Mouse (Mus musculus) heart, adult 9 months (tissue): Measurements from ENCODE around the gene Chrne.
"Not testable (repeated sequence)": the region's sequence is repeated elsewhere in the genome, so short reads cannot be mapped to it uniquely, and the experiment has no call there.

Experiments
- DNase-seq, 2 experiments: peaks; one replicate each; pipeline ENCODE4 v3.0.0; 2022; ENCODE audit warnings: low spot score in 2 of 2

The Chrne gene

GRCm38 (mm10) chr11:70585457-70585856, 33.6 kb downstream of the Chrne start:
- DNase-seq, result peak; percentile 47 to 53

- DNase-seq, result no peak
These were observed 35.2 kb downstream of the Chrne start for GRCm38 (mm10) chr11:70583775-70584174.

- peak; percentile 22 to 46 for DNase-seq
These were observed 35.8 kb downstream of the Chrne start for GRCm38 (mm10) chr11:70583022-70583714.

- DNase-seq, result no peak
These were observed 36.8 kb downstream of the Chrne start for GRCm38 (mm10) chr11:70582196-70582595.

- DNase-seq, result no peak
These were observed 38.1 kb downstream of the Chrne start for GRCm38 (mm10) chr11:70580921-70581320.

- no peak for DNase-seq
These were observed 38.7 kb downstream of the Chrne start for GRCm38 (mm10) chr11:70580358-70580720.

GRCm38 (mm10) chr11:70579710-70580357, 39.2 kb downstream of the Chrne start:
- no peak for DNase-seq

GRCm38 (mm10) chr11:70578962-70579361, 40.1 kb downstream of the Chrne start:
- DNase-seq, result no peak

- DNase-seq, result no peak
These were observed 41.8 kb downstream of the Chrne start for GRCm38 (mm10) chr11:70577201-70577600.

GRCm38 (mm10) chr11:70573872-70574271, 45.1 kb downstream of the Chrne start:
- DNase-seq, result no peak

- DNase-seq, result no peak
These were observed 46.6 kb downstream of the Chrne start for GRCm38 (mm10) chr11:70572348-70572902.

- DNase-seq, result no peak
These were observed 47.4 kb downstream of the Chrne start for GRCm38 (mm10) chr11:70571641-70572040.

GRCm38 (mm10) chr11:70570614-70571013, 48.4 kb downstream of the Chrne start:
- not testable (repeated sequence) for DNase-seq

GRCm38 (mm10) chr11:70566586-70566985, 52.4 kb downstream of the Chrne start:
- DNase-seq, result peak; percentile 13 to 33
